Mouse (Mus musculus): Measurements from ENCODE around the gene Slc22a17. TPM values are rescaled to one million over a fixed set of nuclear protein-coding genes. Genes with fewer than 3 reads are reported as not detected.

Slc22a17 gene
- total RNA-seq, 1 experiment from 2014 or later = 1.4 TPM

GRCm38 (mm10) chr14:54874165-54874564, 38.8 kb downstream of the Slc22a17 start:
- ATAC-seq (replicated peaks; ENCODE audit: insufficient number of reproducible peaks, low FRiP score, low TSS enrichment, poor library complexity, severe bottlenecking) = no peak

DNA sequence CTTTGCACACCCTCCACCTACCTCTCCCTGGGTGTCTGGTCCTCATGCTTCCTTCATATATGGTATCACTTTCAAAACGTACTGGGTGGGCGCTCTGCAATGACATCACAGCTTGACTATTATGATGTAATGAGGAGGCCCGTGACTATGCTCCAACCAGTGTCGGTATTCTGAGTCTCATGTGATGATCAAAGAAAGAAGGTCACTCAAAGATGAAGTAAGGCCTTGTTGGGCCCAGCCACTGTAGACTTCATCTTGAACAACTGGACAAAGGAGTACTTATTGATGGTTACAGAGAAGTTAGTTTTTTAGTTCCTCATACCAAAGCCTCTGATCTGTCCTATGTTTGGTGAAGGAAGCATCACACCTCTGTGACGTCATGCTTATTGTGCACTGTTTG, 42.1 kb downstream of the Slc22a17 start, which contains the start of gene Homez:
Homez (minus strand) TSS at position 101 of the 400 bp plus-strand sequence.
- no peak for ATAC-seq (replicated peaks; ENCODE audit: insufficient number of reproducible peaks, low FRiP score, low TSS enrichment, poor library complexity, severe bottlenecking)

DNA sequence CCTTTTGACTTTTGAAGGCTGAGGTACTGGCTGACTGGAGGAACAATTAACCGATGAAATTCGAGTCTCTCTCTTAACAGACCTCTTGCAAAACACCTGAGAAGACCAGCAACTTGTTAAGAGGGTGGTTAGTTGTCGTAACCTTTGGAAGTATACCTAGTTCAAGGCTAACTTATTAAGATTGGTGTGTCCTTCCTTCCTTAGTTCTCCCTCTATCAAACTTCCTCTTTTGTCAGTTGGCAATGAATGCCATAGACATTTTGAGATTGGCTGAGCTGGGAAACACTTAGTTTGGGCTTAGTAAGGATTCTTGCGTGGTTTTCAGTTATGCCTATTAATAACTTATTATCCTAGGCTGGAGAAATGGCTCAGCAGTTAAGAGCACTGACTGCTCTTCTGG, 44.9 kb downstream of the Slc22a17 start:
- no peak for ATAC-seq (replicated peaks; ENCODE audit: insufficient number of reproducible peaks, low FRiP score, low TSS enrichment, poor library complexity, severe bottlenecking)

GRCm38 (mm10) chr14:54866936-54867335, 46.0 kb downstream of the Slc22a17 start:
- ATAC-seq (replicated peaks; ENCODE audit: insufficient number of reproducible peaks, low FRiP score, low TSS enrichment, poor library complexity, severe bottlenecking) = no peak

- ATAC-seq (replicated peaks; ENCODE audit: insufficient number of reproducible peaks, low FRiP score, low TSS enrichment, poor library complexity, severe bottlenecking) = no peak
These were observed 46.7 kb downstream of the Slc22a17 start for GRCm38 (mm10) chr14:54866268-54866667.

DNA sequence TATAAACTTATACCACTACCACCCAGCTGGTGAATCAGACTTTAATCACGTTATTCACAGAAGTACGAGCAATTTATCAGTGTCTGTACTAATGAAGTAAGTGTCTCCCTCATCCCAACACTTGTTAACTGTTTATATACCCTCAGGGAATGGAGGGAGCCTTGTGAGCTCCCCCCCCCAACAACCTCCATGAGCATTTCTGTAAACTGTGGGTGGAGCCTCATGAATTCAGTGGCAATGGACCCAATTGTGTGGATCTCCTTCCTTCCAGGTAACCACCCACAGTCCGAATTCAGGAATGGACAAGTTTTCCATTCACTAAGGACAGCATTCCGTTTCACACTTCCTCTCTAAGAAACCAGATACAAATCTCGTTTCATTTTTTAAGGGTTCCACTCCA, 47.3 kb downstream of the Slc22a17 start:
- ATAC-seq (replicated peaks; ENCODE audit: insufficient number of reproducible peaks, low FRiP score, low TSS enrichment, poor library complexity, severe bottlenecking) = no peak

GRCm38 (mm10) chr14:54864313-54865036, 48.5 kb downstream of the Slc22a17 start:
- peak; percentile 19 for ATAC-seq (replicated peaks; ENCODE audit: insufficient number of reproducible peaks, low FRiP score, low TSS enrichment, poor library complexity, severe bottlenecking)

- peak; percentile 98 for ATAC-seq (replicated peaks; ENCODE audit: insufficient number of reproducible peaks, low FRiP score, low TSS enrichment, poor library complexity, severe bottlenecking)
These were observed 49.2 kb downstream of the Slc22a17 start for GRCm38 (mm10) chr14:54863501-54864312.

DNA sequence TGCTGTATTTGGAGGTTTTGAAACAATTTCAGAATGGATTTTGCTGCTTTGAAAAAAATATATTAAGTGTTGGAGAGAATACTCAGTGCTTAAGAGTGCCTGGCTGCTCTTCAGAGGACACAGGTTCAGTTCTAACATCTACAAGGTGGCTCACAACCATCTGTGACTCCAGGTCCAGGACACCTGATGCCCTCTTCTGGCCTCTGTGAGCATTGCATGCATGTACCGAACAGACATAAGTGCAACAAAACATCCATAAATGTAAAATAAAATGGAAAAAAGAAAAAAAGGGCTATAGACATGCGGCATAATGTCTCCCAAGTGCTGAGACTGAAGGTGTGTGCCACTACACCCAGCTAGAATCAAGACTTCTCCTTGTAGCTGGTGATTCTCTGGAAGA, 52.4 kb downstream of the Slc22a17 start:
- ATAC-seq (replicated peaks; ENCODE audit: insufficient number of reproducible peaks, low FRiP score, low TSS enrichment, poor library complexity, severe bottlenecking) = no peak

DNA sequence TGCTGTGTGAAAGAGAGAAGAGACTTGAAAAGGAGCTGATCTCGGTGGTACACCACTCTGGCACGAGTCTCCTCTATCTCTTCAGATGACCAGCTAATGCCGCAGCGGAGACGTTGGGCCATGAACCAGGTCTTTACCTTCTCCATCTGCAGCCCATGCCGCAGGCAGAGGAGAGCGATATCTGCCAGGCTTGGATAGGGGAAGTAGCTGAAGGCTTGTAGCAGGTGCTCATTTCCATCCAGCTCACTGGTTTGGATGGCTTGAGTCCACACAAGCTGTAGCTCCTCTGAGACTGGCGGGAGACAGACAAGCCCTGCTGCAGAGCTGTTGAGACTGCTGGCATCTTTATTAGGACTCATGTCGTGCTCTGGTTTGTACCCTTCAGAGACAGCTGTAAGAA, 55.0 kb downstream of the Slc22a17 start:
- ATAC-seq (replicated peaks; ENCODE audit: insufficient number of reproducible peaks, low FRiP score, low TSS enrichment, poor library complexity, severe bottlenecking) = no peak

GRCm38 (mm10) chr14:54856703-54857102, 56.2 kb downstream of the Slc22a17 start:
- ATAC-seq (replicated peaks; ENCODE audit: insufficient number of reproducible peaks, low FRiP score, low TSS enrichment, poor library complexity, severe bottlenecking) = no peak

Other genes with a start within 250 kb of the Slc22a17 start
- 24.1 to 34.0 TPM (median 32.3 TPM) in 3 replicates for gene 1700123O20Rik, start 226.9 kb downstream of the Slc22a17 start, total RNA-seq (2017)
- gene Acin1, start 226.2 kb downstream of the Slc22a17 start, total RNA-seq (2017) = 259 to 427 TPM (median 322 TPM) in 3 replicates
- 0.67 TPM in 1 of 3 replicates, not detected in the others for gene Gm29776, start 214.3 kb downstream of the Slc22a17 start, total RNA-seq (2017)
- 2.7 to 7.2 TPM in 2 of 3 replicates, not detected in the other for gene Cebpe, start 201.0 kb downstream of the Slc22a17 start, total RNA-seq (2017)
- 2.8 to 7.0 TPM (median 4.5 TPM) in 3 replicates for gene Slc7a8, start 131.2 kb downstream of the Slc22a17 start, total RNA-seq (2017)
- gene Rnf212b, start 99.0 kb downstream of the Slc22a17 start, total RNA-seq (2017) = not detected in 3 replicates
- 2.1 to 16.7 TPM (median 5.1 TPM) in 3 replicates for gene Homez, start 42.2 kb downstream of the Slc22a17 start, total RNA-seq (2017)
- gene Ppp1r3e, start 35.6 kb downstream of the Slc22a17 start, total RNA-seq (2017) = 1.3 to 2.7 TPM in 2 of 3 replicates, not detected in the other
- 2.2 to 9.0 TPM (median 4.0 TPM) in 3 replicates for gene Bcl2l2, start 29.8 kb downstream of the Slc22a17 start, total RNA-seq (2017)
- gene Gm20521, start 29.7 kb downstream of the Slc22a17 start, total RNA-seq (2017) = 3.0 to 3.6 TPM in 2 of 3 replicates, not detected in the other
- gene Pabpn1, start 20.6 kb downstream of the Slc22a17 start, total RNA-seq (2017) = 141 to 211 TPM (median 184 TPM) in 3 replicates
- not detected in 3 replicates for gene Efs, start 13.0 kb upstream of the Slc22a17 start, total RNA-seq (2017)
- not detected in 3 replicates for gene Il25, start 19.6 kb upstream of the Slc22a17 start, total RNA-seq (2017)
- not detected in 3 replicates for gene Cmtm5, start 23.1 kb upstream of the Slc22a17 start, total RNA-seq (2017)
- gene Myh6, start 53.8 kb upstream of the Slc22a17 start, total RNA-seq (2017) = not detected in 3 replicates
- not detected in 3 replicates for gene Gm17428, start 63.8 kb upstream of the Slc22a17 start, total RNA-seq (2017)
- gene Myh7, start 81.5 kb upstream of the Slc22a17 start, total RNA-seq (2017) = not detected in 3 replicates
- gene Ngdn, start 102.3 kb upstream of the Slc22a17 start, total RNA-seq (2017) = 73.4 to 121 TPM (median 99.8 TPM) in 3 replicates
- gene Zfhx2, start 179.2 kb upstream of the Slc22a17 start, total RNA-seq (2017) = 2.0 to 7.8 TPM (median 2.4 TPM) in 3 replicates
- gene Thtpa, start 181.7 kb upstream of the Slc22a17 start, total RNA-seq (2017) = 6.1 to 9.5 TPM (median 8.9 TPM) in 3 replicates
- gene Ap1g2, start 193.5 kb upstream of the Slc22a17 start, total RNA-seq (2017) = 26.9 to 61.0 TPM (median 34.8 TPM) in 3 replicates
- not detected in 3 replicates for gene Jph4, start 203.8 kb upstream of the Slc22a17 start, total RNA-seq (2017)